Mouse (Mus musculus) forebrain, embryonic 15.5 days (tissue): ENCODE measurements around the gene Lgals2. TPM values are rescaled to one million over a fixed set of nuclear protein-coding genes. Genes with fewer than 3 reads are reported as not detected.

Experiments
- ATAC-seq: fragments of 200-750 bp; cut with Nextera tagmentation; replicated peaks from 2 replicates; pipeline ENCODE4 v1.8.0; 2017; ENCODE audit warnings: mild to moderate bottlenecking, moderate TSS enrichment, moderate library complexity
- H3K27ac ChIP-seq: fragments of 300-500 bp; sonication (generic); replicated peaks from 2 replicates; pipeline ENCODE4 v1.5.1; 2015; ENCODE audit warnings: mild to moderate bottlenecking, inconsistent platforms
- H3K27me3 ChIP-seq: fragments of 300-500 bp; sonication (generic); 2 replicates; pipeline ENCODE4 v1.6.1; 2015; ENCODE audit warnings: inconsistent platforms
- H3K36me3 ChIP-seq: fragments of 300-500 bp; sonication (generic); 2 replicates; pipeline ENCODE4 v1.6.1; 2015; ENCODE audit warnings: mild to moderate bottlenecking, inconsistent platforms
- H3K4me1 ChIP-seq: fragments of 300-500 bp; sonication (generic); 2 replicates; pipeline ENCODE4 v1.6.1; 2015; ENCODE audit warnings: inconsistent platforms
- H3K4me2 ChIP-seq: fragments of 300-500 bp; sonication (generic); replicated peaks from 2 replicates; pipeline ENCODE4 v1.6.1; 2015; ENCODE audit warnings: mild to moderate bottlenecking, inconsistent platforms
- H3K4me3 ChIP-seq: fragments of 300-500 bp; sonication (generic); 2 replicates; pipeline ENCODE4 v1.5.1; 2015; ENCODE audit warnings: mild to moderate bottlenecking, inconsistent platforms
- H3K9ac ChIP-seq: fragments of 300-500 bp; sonication (generic); replicated peaks from 2 replicates; pipeline ENCODE4 v1.6.1; 2015; ENCODE audit warnings: mild to moderate bottlenecking, inconsistent platforms
- H3K9me3 ChIP-seq: fragments of 300-500 bp; sonication (generic); 2 replicates; pipeline ENCODE4 v1.6.1; 2016; ENCODE audit warnings: inconsistent platforms
- WGBS: fragments of 180-500 bp; shearing (Covaris S2); methylation state at CpG from one replicate; pipeline ENCODE4 v1.1.7; 2015; ENCODE audit warnings: mixed read lengths; 5-methylcytosine and 5-hydroxymethylcytosine counted together
- microRNA-seq: library from miRNA; unstranded; fragments of <30 nt; microRNA quantifications from one replicate; pipeline ENCODE4, GENCODE M21; 2016
- polyA plus RNA-seq: library from polyadenylated mRNA; unstranded; fragments of >200 nt; fragmentation: Nextera tagmentation; extraction: Ambion mirVana; gene quantifications from 2 replicates; pipeline ENCODE4 v1.2.1, GENCODE M21; 2015

The Lgals2 gene
- polyA plus RNA-seq, 1 experiment from 2014 or later, result not detected

- Histone ChIP-seq H3K36me3 (no peaks in the 10 kb centered on the region), H3K4me2 (no peak overlapping the region), H3K27me3 (peaks cover 27% of the 10 kb centered on the region), H3K27ac (no peak overlapping the region), H3K4me1 (peaks cover 30% of the 10 kb centered on the region), H3K4me3 (no peak overlapping the region), H3K9me3 (no peaks in the 10 kb centered on the region), H3K9ac (no peak overlapping the region)
- no peak for ATAC-seq
- 15% methylated on average over 6 of the region's 6 CpGs for WGBS
These were observed 51.0 kb downstream of the Lgals2 start for GRCm38 (mm10) chr15:78804326-78804725.

DNA sequence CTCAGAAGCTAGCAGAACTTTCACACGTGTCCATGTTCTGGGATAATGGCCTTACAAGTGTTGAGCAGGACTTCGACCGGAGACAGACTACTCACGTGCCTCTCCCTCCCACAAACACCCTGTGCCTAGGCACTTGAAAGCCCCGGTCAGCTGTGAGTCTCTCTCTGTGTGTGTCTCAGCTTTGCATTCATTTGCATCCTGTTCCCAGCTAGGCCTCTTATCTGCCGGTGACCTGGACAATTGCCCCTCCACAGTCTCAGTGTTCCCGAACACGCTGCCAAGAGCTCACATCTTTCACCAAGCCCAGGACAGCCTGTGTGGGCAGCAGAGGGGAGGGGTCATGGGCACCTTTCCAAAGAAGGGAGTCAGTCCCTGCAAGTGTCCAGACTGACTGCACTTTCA is 51.8 kb downstream of the Lgals2 start:
- Histone ChIP-seq H3K4me2 (peak overlapping the region; percentile 92; the same call in 1 of the 2 replicates), H3K27ac (no peak overlapping the region), H3K36me3 (no peaks in the 10 kb centered on the region), H3K4me3 (no peak overlapping the region), H3K9me3 (no peaks in the 10 kb centered on the region), H3K27me3 (peaks cover 27% of the 10 kb centered on the region), H3K4me1 (peaks cover 34% of the 10 kb centered on the region), H3K9ac (no peak overlapping the region)
- ATAC-seq, result no peak
- WGBS, result 7% methylated on average over 8 of the region's 8 CpGs

- no peaks in the 10 kb centered on the region for H3K9me3 ChIP-seq
- H3K4me1 ChIP-seq, result peaks cover 34% of the 10 kb centered on the region
- ATAC-seq, result peak; percentile 52
- peaks cover 27% of the 10 kb centered on the region for H3K27me3 ChIP-seq
- peak within 1 kb of the TSS; percentile 54 for H3K9ac ChIP-seq
- H3K4me2 ChIP-seq, result peak within 1 kb of the TSS; percentile 92
- no peak within 1 kb of the TSS; the same call in 1 of the 2 replicates for H3K27ac ChIP-seq
- under 1% methylated on average over 65 of the region's 70 CpGs for WGBS
- no peaks in the 10 kb centered on the region for H3K36me3 ChIP-seq
- H3K4me3 ChIP-seq, result peak within 1 kb of the TSS; percentile 47
These were observed 52.4 kb downstream of the Lgals2 start, which contains the start of gene Card10 for GRCm38 (mm10) chr15:78802776-78803391. Gene Card10 (minus strand): TSS chr15:78803042.

GRCm38 (mm10) chr15:78801971-78802741 is 53.2 kb downstream of the Lgals2 start:
- no peaks in the 10 kb centered on the region for H3K9me3 ChIP-seq
- peak overlapping the region; percentile 92 for H3K4me2 ChIP-seq
- 3% methylated on average over 60 of the region's 67 CpGs for WGBS
- peaks cover 27% of the 10 kb centered on the region for H3K27me3 ChIP-seq
- ATAC-seq, result 0 out of 2 replicates have a peak, but pooled peaks have one; percentile 21
- H3K4me1 ChIP-seq, result peaks cover 34% of the 10 kb centered on the region
- peak overlapping the region; percentile 47 for H3K4me3 ChIP-seq
- no peak overlapping the region; the same call in 1 of the 2 replicates for H3K27ac ChIP-seq
- H3K9ac ChIP-seq, result peak overlapping the region; percentile 54
- H3K36me3 ChIP-seq, result no peaks in the 10 kb centered on the region

GRCm38 (mm10) chr15:78801571-78801970 is 53.8 kb downstream of the Lgals2 start:
- no peak for ATAC-seq
- Histone ChIP-seq H3K4me1 (peaks cover 34% of the 10 kb centered on the region), H3K9ac (no peak overlapping the region), H3K9me3 (no peaks in the 10 kb centered on the region), H3K4me2 (peak overlapping the region; percentile 92; the same call in 1 of the 2 replicates), H3K36me3 (no peaks in the 10 kb centered on the region), H3K27ac (no peak overlapping the region), H3K27me3 (peaks cover 27% of the 10 kb centered on the region), H3K4me3 (peak overlapping the region; percentile 47; the same call in 1 of the 2 replicates)
- WGBS, result 83% methylated on average over 9 of the region's 9 CpGs

Small RNA genes within 50 kb of the gene (microRNA-seq; reads per million reads assigned to microRNA genes)
- gene Mir6955, result not detected

Other genes with a start within 250 kb of the Lgals2 start
- 6.2 and 6.8 TPM in 2 replicates for gene Elfn2, start 136.8 kb downstream of the Lgals2 start, polyA plus RNA-seq
- 77.9 and 85.9 TPM in 2 replicates for gene Mfng, start 82.1 kb downstream of the Lgals2 start, polyA plus RNA-seq
- gene Card10, start 52.5 kb downstream of the Lgals2 start, polyA plus RNA-seq, result 1.3 and 1.7 TPM in 2 replicates
- 7.6 and 9.0 TPM in 2 replicates for gene Cdc42ep1, start 12.9 kb downstream of the Lgals2 start, polyA plus RNA-seq
- 60.3 and 62.0 TPM in 2 replicates for gene Gga1, start 21.7 kb upstream of the Lgals2 start, polyA plus RNA-seq
- not detected in 2 replicates for gene Gm49510, start 44.1 kb upstream of the Lgals2 start, polyA plus RNA-seq
- gene Sh3bp1, start 44.2 kb upstream of the Lgals2 start, polyA plus RNA-seq, result 3.6 and 5.9 TPM in 2 replicates
- gene Pdxp, start 58.4 kb upstream of the Lgals2 start, polyA plus RNA-seq, result 99.5 and 101 TPM in 2 replicates
- gene Lgals1, start 71.2 kb upstream of the Lgals2 start, polyA plus RNA-seq, result 61.7 and 66.5 TPM in 2 replicates
- 57.4 and 59.3 TPM in 2 replicates for gene Nol12, start 79.4 kb upstream of the Lgals2 start, polyA plus RNA-seq
- 43.3 and 49.9 TPM in 2 replicates for gene Triobp, start 92.2 kb upstream of the Lgals2 start, polyA plus RNA-seq
- gene H1f0, start 172.9 kb upstream of the Lgals2 start, polyA plus RNA-seq, result 470 and 489 TPM in 2 replicates
- gene Galr3, start 186.4 kb upstream of the Lgals2 start, polyA plus RNA-seq, result not detected in 2 replicates
- gene Ankrd54, start 207.4 kb upstream of the Lgals2 start, polyA plus RNA-seq, result 61.6 and 65.5 TPM in 2 replicates
- 192 and 195 TPM in 2 replicates for gene Eif3l, start 219.7 kb upstream of the Lgals2 start, polyA plus RNA-seq